Mouse (Mus musculus): ENCODE data around the gene Nkd1. TPM values are rescaled to one million over a fixed set of nuclear protein-coding genes. Genes with fewer than 3 reads are reported as not detected.

Nkd1 gene
- total RNA-seq (2021), result 10 to 100 TPM; 13.7 to 14.1 TPM
- long read RNA-seq, experiment 1, transcript Nkd1-201 (10 exons, 3,035 nt), result major isoform, 26 of 32 reads
- long read RNA-seq, experiment 1, partial matches to known transcripts, result 6 of 32 reads
- long read RNA-seq, experiment 1, other reads (novel, unspliced or antisense), result 0 of 32 reads
- long read RNA-seq, experiment 2, transcript Nkd1-201 (10 exons, 3,035 nt), result major isoform, 13 of 20 reads
- long read RNA-seq, experiment 2, partial matches to known transcripts, result 3 of 20 reads
- long read RNA-seq, experiment 2, other reads (novel, unspliced or antisense), result 4 of 20 reads

DNA sequence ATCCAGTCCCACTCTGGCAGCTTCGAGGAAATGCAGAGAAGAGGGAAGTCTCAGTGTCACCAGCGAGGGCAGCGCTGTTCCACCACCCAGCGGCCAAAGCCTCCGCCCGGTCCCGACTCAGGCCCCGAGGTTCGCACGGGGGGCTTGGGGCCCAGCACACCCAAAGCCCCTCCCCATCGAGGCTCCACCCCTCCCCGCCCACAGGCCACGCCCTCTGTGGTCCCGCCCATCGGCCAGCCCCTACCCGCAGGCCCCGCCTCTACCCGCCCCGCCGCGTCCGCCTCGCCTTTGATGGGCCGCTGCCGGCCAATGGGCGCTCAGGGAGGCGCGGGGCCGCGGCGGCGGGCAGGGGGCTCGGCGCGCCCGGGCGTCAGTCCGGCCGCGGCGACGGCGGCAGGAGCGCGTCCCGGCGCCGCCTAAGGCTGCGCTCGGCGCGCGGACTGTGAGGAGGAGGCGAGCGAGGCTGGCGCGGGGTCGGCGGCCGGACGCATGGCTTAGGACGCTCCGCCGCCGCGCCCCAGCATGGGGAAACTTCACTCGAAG, at the start of gene Nkd1:
TSS of gene Nkd1 (plus strand) at position 370 of the 543 bp plus-strand sequence.
- TF ChIP-seq CTCF (IDR thresholded peaks at IDR 0.05), result peak; percentile 37
- DNase-seq (ENCODE audit: extremely low spot score in 1 of 2, low spot score in 2 of 2), result peak; percentile 81 to 82
- H3K4me3 ChIP-seq, result peak within 1 kb of the TSS; percentile 81
- intact Hi-C loops (cut with DNase I), result loop anchor here (5.0 kb wide), 3 partner anchors 69 to 159 kb away; partner anchors contain the start of gene Brd7
- peak within 1 kb of the TSS; percentile 72 for H3K27ac ChIP-seq

DNA sequence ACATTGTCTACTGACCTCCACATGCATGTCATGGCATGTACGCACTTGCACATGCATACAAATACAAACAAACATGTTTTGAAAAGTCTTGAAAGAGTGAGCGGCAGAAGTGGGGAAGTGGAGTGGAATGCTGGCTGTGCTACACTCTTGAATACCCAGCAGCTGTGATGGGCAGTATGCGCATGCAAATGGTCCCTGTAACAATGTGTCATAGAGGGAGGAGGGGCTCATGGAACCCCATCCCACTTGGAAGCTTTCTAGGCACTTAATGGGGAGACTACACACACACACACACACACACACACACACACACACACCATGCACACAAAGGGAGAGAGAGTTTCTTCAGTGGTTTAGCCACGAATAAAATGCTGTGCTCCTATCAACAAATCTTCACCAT, 39.9 kb upstream of the Nkd1 start:
- Histone ChIP-seq H3K4me3 (no peak overlapping the region), H3K27ac (no peak overlapping the region)
- TF ChIP-seq CTCF (IDR thresholded peaks at IDR 0.05), result no peak
- intact Hi-C loops (cut with DNase I), result no loop called here
- no peak for DNase-seq (ENCODE audit: extremely low spot score in 1 of 2, low spot score in 2 of 2)

DNA sequence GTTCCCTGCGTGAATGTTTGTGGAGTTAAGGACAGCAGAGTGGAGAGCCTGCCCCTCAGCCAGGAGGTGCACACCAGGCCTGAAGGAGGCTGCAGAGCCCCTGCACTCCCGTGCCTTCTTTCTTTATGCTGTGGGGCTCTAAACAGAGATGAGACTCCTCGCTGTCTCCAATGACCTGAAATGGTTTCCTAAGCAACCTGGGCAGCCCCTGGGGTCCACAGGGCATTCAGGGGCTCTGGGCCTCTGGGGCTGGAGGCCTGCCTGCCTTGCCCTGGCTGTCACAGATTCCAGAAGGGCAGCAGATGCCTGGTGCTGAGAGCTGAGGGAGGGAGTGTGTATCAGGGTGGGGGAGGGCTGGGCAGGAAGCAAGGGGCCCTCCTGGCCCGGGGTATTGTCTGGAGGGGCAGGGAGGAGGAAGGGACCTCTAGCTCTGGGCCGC, 32.7 kb upstream of the Nkd1 start:
- Histone ChIP-seq H3K4me3 (no peak overlapping the region), H3K27ac (no peak overlapping the region)
- no peak for TF ChIP-seq CTCF (IDR thresholded peaks at IDR 0.05)
- DNase-seq (ENCODE audit: extremely low spot score in 1 of 2, low spot score in 2 of 2), result no peak
- intact Hi-C loops (cut with DNase I), result no loop called here

DNA sequence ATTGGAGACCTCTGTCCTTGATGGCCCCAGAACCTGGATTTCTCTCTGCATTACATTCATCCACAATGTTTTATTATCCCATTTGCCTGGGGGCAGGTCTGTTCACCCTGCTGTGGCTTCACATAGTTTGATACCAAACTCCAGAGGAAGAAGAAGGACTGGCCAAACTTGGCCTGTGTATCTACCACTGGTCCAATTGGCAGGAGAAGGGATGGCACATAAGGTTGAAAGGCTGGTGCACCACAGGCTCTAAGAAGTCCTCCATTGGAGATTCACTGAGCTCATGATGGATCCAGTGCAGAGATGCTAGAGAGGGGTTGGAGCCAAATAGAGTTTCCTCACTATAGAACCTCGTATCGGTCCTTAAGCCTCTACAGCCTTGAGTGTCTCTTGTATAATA, 27.1 kb upstream of the Nkd1 start:
- H3K4me3 ChIP-seq, result no peak overlapping the region
- no peak for TF ChIP-seq CTCF (IDR thresholded peaks at IDR 0.05)
- no peak overlapping the region for H3K27ac ChIP-seq
- no peak for DNase-seq (ENCODE audit: extremely low spot score in 1 of 2, low spot score in 2 of 2)
- intact Hi-C loops (cut with DNase I), result no loop called here

DNA sequence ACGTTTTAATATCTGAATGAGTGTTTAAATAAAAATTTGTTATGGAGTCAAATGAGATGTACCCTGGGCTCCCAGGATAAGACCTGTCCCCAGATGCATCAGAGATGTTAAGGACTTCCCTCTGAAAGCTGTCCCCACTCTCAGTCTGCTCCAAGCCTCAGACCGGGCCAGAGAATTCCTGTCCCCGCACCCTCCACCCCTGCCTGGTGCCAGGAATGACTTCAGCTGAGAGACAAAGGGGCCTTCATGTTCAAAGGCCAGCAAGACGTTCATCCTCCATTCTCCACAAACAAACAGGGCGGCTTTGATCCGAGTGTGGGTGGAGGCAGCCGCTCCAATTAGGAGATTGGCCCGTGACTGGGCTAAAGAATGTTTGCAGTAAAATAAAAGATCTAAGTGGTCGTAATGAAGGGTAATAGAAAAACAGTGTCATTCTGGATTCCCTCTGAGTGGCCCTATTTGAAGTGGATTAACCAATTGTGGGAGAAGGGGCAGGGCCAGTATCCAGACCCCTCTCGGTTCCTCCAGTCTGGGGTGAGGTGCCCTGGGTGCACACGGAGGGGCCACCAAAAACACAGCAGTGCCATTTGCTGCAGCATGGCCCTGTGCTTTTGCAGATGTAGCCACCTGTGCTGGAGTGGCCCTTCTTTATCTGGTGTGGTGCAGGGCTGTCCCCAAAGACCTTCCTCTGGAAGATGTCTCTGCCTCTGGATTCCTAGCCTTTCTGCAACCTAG, 25.9 kb upstream of the Nkd1 start:
- Histone ChIP-seq H3K4me3 (no peak overlapping the region), H3K27ac (peak overlapping the region; percentile 45)
- intact Hi-C loops (cut with DNase I), result no loop called here
- DNase-seq (ENCODE audit: extremely low spot score in 1 of 2, low spot score in 2 of 2), result peak; percentile 13 to 34
- no peak for TF ChIP-seq CTCF (IDR thresholded peaks at IDR 0.05)

DNA sequence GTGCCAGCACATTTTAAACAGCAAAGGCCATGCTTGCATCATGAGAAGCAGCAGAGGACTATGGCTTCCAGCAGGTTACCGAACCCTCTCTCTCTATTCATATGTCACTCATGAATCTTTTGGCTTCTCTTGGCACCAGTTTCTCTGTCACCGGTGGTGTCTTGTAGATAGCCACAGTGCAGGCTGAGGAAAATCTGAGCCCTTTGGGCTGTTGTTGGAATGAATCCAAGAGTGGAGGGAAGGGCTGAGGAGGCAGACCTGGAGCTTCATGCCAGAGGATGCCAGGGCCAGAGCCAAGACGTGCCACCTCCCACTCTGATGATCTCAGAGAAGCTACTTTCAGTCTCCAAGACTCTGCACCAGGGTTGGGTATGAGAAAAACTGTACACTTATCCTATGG, 19.0 kb upstream of the Nkd1 start:
- H3K27ac ChIP-seq, result no peak overlapping the region
- H3K4me3 ChIP-seq, result no peak overlapping the region
- DNase-seq (ENCODE audit: extremely low spot score in 1 of 2, low spot score in 2 of 2), result no peak
- TF ChIP-seq CTCF (IDR thresholded peaks at IDR 0.05), result no peak
- intact Hi-C loops (cut with DNase I), result no loop called here

DNA sequence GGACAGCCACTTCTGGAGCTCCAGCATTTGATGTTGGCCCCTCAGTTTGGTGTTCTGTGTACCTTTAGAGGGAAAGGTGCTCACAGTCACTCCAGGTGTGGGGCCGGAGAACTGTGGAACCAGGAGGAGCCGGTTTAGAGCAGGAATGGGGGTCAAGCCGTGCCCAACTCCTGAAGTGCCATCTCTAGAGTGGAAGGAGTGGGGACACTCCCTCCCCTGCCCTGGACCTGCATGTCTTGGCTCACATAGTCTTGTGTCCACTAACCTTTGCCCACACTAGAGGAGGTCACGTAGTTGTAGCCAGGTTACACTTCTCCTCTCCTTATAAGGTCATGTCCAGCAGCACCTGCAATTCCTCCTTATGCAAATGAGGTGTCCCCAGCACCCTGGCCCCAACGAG, 14.2 kb upstream of the Nkd1 start:
- no peak for DNase-seq (ENCODE audit: extremely low spot score in 1 of 2, low spot score in 2 of 2)
- Histone ChIP-seq H3K27ac (no peak overlapping the region), H3K4me3 (no peak overlapping the region)
- intact Hi-C loops (cut with DNase I), result no loop called here
- TF ChIP-seq CTCF (IDR thresholded peaks at IDR 0.05), result no peak

DNA sequence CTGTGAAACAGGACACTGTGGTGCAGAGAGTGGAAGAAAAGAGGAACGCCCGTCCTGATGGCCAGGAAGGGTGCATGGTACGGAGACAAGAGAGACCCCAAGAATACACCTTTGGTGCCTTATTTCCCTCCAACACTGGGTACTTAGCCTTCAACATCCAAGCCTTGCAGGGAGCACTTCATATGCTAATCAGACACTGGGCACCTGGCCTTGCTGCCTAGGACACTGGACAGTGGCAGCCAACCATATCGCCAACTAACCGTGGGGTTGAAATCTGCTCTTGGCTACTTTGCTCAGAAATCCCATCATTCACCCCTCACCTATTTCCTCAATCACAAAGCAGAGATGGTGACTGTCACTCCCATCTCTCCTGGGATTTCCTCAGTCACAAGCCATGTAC, 10.1 kb upstream of the Nkd1 start:
- no peak for TF ChIP-seq CTCF (IDR thresholded peaks at IDR 0.05)
- DNase-seq (ENCODE audit: extremely low spot score in 1 of 2, low spot score in 2 of 2), result no peak
- Histone ChIP-seq H3K4me3 (no peak overlapping the region), H3K27ac (no peak overlapping the region)
- intact Hi-C loops (cut with DNase I), result no loop called here

DNA sequence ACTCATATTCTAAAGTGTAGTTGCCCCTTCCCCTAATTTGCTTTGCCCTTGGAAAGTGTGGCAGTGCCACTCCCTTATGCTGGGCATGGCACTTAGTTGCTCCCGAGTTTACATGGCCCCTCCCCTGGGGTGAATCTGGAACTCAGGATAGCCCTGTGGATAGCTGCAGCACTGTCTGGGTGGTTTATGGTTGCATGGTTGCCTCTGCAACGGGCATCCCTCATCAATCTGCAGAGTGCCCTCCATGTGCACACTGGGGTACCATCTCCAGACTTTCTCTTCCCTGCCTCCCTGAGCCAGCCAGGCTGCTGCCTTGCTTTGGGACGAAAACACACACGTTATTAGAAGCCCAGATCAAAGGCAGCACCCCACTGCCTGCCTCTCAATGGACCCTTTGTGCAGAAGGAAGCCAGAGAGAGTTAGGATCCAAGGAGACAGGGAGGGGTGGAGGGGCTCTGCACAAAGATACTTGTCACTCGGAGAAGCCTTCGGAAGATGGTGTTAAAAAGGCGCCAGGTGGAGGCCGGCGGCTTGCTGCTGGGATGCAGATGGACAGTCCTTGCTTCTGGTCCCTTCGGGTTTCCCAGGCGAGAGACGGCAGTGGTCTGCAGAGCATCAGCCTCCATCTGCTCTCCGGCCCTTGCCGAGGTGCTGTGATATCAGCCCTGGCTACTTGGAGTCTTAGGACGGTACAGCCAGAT, 8.9 kb upstream of the Nkd1 start:
- no peak for DNase-seq (ENCODE audit: extremely low spot score in 1 of 2, low spot score in 2 of 2)
- no peak for TF ChIP-seq CTCF (IDR thresholded peaks at IDR 0.05)
- no peak overlapping the region for H3K4me3 ChIP-seq
- no peak overlapping the region for H3K27ac ChIP-seq
- intact Hi-C loops (cut with DNase I), result no loop called here

DNA sequence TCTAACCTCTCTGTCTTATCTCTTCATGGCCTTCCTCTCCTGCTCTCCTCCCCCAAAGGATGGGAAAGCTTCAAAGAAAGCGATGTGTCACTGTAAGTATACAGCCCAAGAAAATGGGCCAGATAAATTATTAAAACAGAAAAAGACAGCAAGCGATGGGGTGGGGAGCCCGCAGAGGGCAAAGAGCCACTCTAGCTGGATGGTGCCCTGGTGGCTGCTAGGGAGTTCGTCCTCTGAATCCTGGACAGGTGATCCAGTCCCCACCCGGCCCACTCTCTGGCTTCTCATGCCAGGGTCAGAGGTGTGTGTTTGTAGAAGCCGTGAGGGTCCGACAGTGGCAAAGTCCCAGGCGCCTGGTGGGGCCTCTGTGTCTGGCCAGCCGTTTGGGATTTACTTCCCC, 3.1 kb upstream of the Nkd1 start:
- no peak for DNase-seq (ENCODE audit: extremely low spot score in 1 of 2, low spot score in 2 of 2)
- Histone ChIP-seq H3K27ac (no peak overlapping the region), H3K4me3 (no peak overlapping the region)
- intact Hi-C loops (cut with DNase I), result no loop called here
- no peak for TF ChIP-seq CTCF (IDR thresholded peaks at IDR 0.05)

DNA sequence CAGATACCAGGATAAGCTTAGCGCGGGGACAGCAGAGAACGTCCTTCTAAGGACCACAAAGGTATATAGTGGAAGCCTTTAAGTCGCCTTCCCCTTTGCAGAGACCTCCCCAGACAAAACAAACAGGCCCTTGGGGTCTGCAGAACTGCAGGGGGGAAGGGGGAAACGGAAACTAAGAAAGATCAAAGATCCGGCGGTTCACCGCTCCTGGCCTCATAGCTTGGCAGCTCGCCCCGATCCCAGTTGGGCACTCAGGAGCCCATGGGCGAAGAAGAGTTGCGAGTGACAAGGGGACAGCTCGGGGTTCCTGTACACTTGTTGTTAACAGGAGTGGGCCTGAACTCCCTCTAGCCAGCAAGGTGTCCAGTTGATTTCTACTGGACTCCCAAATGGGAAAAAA, 773 bp upstream of the Nkd1 start:
- Histone ChIP-seq H3K27ac (no peak overlapping the region), H3K4me3 (no peak overlapping the region)
- TF ChIP-seq CTCF (IDR thresholded peaks at IDR 0.05), result no peak
- no peak for DNase-seq (ENCODE audit: extremely low spot score in 1 of 2, low spot score in 2 of 2)
- intact Hi-C loops (cut with DNase I), result loop anchor here (5.0 kb wide), 3 partner anchors 68 to 158 kb away; partner anchors contain the start of gene Brd7
